Mouse (Mus musculus) small intestine, adult 2 months (tissue): Measurements from ENCODE around the gene Kcnv2.

Experiments used
- CTCF ChIP-seq: fragments of 200-500 bp; IDR thresholded peaks from 2 replicates; pipeline ENCODE4 v1.5.1; 2012; ENCODE audit warnings: low read depth, mild to moderate bottlenecking, control low read depth, inconsistent platforms, low read length, moderate library complexity, mixed read lengths; ENCODE audit not compliant: insufficient replicate concordance, insufficient read length; ENCODE audit errors: extremely low read depth
- POLR2A ChIP-seq: fragments of 200-500 bp; IDR thresholded peaks from 2 replicates; pipeline ENCODE4 v1.6.1; 2012; ENCODE audit warnings: low read depth, mild to moderate bottlenecking, control low read depth, inconsistent platforms, low read length, moderate library complexity

DNA sequence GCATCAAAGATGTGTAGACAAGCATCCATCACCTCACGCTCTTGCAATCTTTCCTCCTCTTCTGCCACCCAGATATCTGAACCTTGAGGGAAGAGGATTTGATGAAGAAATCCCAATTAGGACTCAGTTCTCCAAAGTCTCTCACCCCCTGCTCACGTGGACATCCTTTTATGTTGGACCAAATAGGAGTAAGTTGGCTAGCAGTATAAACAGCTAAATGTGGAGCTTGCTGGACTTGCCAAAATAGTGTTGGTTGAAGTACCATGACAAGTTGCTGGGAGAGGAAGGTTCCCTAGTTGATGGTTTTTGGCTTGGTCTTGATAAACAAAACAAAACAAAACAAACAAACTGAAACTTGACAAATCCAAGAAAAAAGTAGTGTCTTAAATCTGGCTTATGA, 47.8 kb downstream of the Kcnv2 start:
- no peak for TF ChIP-seq CTCF
- no peak for TF ChIP-seq POLR2A
